Mouse (Mus musculus): ENCODE data around the gene Npas3. TPM values are rescaled to one million over a fixed set of nuclear protein-coding genes. Genes with fewer than 3 reads are reported as not detected.

Gene Npas3
- polyA plus RNA-seq, 1 experiment from 2014 or later, result 0.70 TPM

DNA sequence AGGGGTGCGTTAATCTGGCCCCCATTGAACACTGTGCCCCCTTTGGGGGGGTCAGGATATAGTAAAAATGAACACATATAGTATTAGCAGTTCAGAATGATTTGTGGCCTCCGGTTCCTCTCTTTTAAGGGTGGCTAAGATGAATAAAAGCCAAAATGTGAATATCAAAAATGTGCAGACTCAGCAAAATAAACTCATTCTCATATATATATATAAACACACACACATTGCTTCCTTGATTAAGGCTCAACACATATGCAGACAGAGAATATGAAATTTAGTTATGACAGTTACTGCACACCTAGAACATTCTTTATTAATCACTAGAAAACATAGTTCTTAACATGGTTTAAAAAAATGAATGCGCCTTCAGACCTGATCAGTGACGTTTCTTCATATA is 430.7 kb downstream of the Npas3 start:
- H3K27me3 ChIP-seq (replicated peaks), result no peaks in the 10 kb centered on the region
- WGBS (ENCODE audit: insufficient replicate concordance), result 75% methylated on average over 4 of the region's 4 CpGs
- H3K27ac ChIP-seq, result no peak overlapping the region
- H3K36me3 ChIP-seq, result no peaks in the 10 kb centered on the region
- H3K9ac ChIP-seq, result no peak overlapping the region
- H3K9me3 ChIP-seq (replicated peaks), result no peaks in the 10 kb centered on the region
- no peak overlapping the region for H3K4me2 ChIP-seq
- H3K4me1 ChIP-seq, result no peaks in the 10 kb centered on the region
- ATAC-seq, result no peak
- H3K4me3 ChIP-seq, result no peak overlapping the region

DNA sequence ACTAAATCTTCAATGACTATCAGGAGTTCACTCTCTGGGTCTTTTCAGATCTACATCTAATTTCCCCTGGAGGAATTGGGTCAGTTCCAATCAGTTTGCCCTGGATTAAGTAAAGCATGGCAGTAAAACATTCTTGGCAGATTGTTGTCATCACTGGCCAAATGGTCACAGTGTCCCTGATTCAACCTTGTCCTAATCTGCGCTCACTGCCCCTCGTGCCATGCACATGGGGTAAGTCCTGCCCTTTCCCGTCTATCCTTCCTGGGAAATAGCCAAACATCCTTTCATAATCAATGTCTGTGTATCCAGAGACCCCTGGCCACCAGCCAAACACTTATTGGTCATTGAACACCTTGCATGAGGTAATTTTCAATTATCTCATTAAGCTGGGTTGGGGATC is 432.0 kb downstream of the Npas3 start:
- no peak overlapping the region for H3K4me2 ChIP-seq
- WGBS (ENCODE audit: insufficient replicate concordance), result 68% methylated on average over 3 of the region's 3 CpGs
- ATAC-seq, result no peak
- no peaks in the 10 kb centered on the region for H3K4me1 ChIP-seq
- no peak overlapping the region for H3K27ac ChIP-seq
- no peaks in the 10 kb centered on the region for H3K36me3 ChIP-seq
- no peak overlapping the region for H3K4me3 ChIP-seq
- no peak overlapping the region for H3K9ac ChIP-seq
- H3K9me3 ChIP-seq (replicated peaks), result no peaks in the 10 kb centered on the region
- H3K27me3 ChIP-seq (replicated peaks), result no peaks in the 10 kb centered on the region

DNA sequence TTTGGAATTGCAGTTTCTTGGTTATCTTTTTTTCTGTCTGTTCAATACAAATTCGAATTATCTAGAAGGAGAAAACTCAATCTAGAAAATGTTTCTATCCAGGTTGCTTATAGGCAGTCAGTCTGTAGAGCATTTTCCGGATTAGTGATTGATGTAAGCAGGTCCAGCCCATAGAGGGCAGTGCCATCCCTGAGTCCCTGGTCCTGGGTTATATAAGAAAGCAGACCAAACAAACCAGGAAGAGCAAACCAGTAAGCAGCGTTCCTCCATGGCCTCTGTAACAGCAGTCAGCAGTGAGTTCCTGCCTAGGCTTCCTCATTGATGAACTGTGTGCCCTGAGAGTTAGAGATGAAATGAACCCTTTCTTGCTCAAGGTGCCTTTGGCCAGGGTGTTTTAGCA is 433.6 kb downstream of the Npas3 start:
- H3K4me3 ChIP-seq, result no peak overlapping the region
- H3K4me2 ChIP-seq, result no peak overlapping the region
- ATAC-seq, result no peak
- no peak overlapping the region for H3K27ac ChIP-seq
- WGBS (ENCODE audit: insufficient replicate concordance), result 30% methylated on average over 3 of the region's 3 CpGs
- no peaks in the 10 kb centered on the region for H3K36me3 ChIP-seq
- H3K9me3 ChIP-seq (replicated peaks), result no peaks in the 10 kb centered on the region
- no peaks in the 10 kb centered on the region for H3K4me1 ChIP-seq
- no peaks in the 10 kb centered on the region for H3K27me3 ChIP-seq (replicated peaks)
- H3K9ac ChIP-seq, result no peak overlapping the region

DNA sequence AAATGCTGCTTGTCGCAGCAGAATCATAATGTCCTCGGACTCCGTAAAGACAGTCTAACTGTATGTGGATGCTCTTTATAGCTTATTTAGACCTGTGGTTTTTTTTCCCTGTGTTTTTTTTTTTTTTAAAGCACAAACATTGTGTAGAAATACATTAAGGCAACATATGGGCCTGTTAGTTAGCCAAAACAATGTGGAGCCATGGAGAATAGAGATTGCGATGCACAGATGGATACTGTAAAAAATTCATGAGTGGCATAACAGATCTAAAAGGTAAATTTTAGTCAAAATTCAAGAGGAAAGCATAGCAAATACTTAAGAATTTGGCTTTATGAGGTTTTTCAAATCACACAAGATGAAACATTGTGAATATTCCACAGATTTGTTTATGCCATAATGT is 444.0 kb downstream of the Npas3 start:
- H3K4me1 ChIP-seq, result no peaks in the 10 kb centered on the region
- no peak overlapping the region for H3K4me2 ChIP-seq
- no peak overlapping the region for H3K9ac ChIP-seq
- ATAC-seq, result no peak
- no peak overlapping the region for H3K27ac ChIP-seq
- no peak overlapping the region for H3K4me3 ChIP-seq
- H3K36me3 ChIP-seq, result no peaks in the 10 kb centered on the region
- no peaks in the 10 kb centered on the region for H3K27me3 ChIP-seq (replicated peaks)
- 88% methylated on average over 4 of the region's 4 CpGs for WGBS (ENCODE audit: insufficient replicate concordance)
- H3K9me3 ChIP-seq (replicated peaks), result no peaks in the 10 kb centered on the region

GRCm38 (mm10) chr12:53694346-53694745 is 445.9 kb downstream of the Npas3 start:
- Histone ChIP-seq H3K27me3 (replicated peaks) (no peaks in the 10 kb centered on the region), H3K4me1 (no peaks in the 10 kb centered on the region), H3K27ac (no peak overlapping the region), H3K4me3 (no peak overlapping the region), H3K36me3 (no peaks in the 10 kb centered on the region), H3K9me3 (replicated peaks) (no peaks in the 10 kb centered on the region), H3K4me2 (no peak overlapping the region), H3K9ac (no peak overlapping the region)
- ATAC-seq, result no peak
- WGBS (ENCODE audit: insufficient replicate concordance), result 57% methylated on average over 4 of the region's 4 CpGs

- no peak overlapping the region for H3K4me2 ChIP-seq
- WGBS (ENCODE audit: insufficient replicate concordance), result 68% methylated on average over 3 of the region's 3 CpGs
- no peak for ATAC-seq
- H3K36me3 ChIP-seq, result no peaks in the 10 kb centered on the region
- H3K9ac ChIP-seq, result no peak overlapping the region
- H3K27ac ChIP-seq, result no peak overlapping the region
- no peak overlapping the region for H3K4me3 ChIP-seq
- H3K27me3 ChIP-seq (replicated peaks), result no peaks in the 10 kb centered on the region
- no peaks in the 10 kb centered on the region for H3K9me3 ChIP-seq (replicated peaks)
- no peaks in the 10 kb centered on the region for H3K4me1 ChIP-seq
Measured at GRCm38 (mm10) chr12:53695324-53695723, 446.8 kb downstream of the Npas3 start.

GRCm38 (mm10) chr12:53697645-53698044 is 449.2 kb downstream of the Npas3 start:
- Histone ChIP-seq H3K9ac (no peak overlapping the region), H3K27ac (no peak overlapping the region), H3K4me1 (no peaks in the 10 kb centered on the region), H3K4me3 (no peak overlapping the region), H3K9me3 (replicated peaks) (no peaks in the 10 kb centered on the region), H3K36me3 (no peaks in the 10 kb centered on the region), H3K27me3 (replicated peaks) (no peaks in the 10 kb centered on the region), H3K4me2 (no peak overlapping the region)
- no peak for ATAC-seq
- WGBS (ENCODE audit: insufficient replicate concordance), result 65% methylated on average over 7 of the region's 7 CpGs

GRCm38 (mm10) chr12:53698483-53699227 is 450.2 kb downstream of the Npas3 start:
- Histone ChIP-seq H3K4me3 (no peak overlapping the region), H3K27me3 (replicated peaks) (no peaks in the 10 kb centered on the region), H3K27ac (no peak overlapping the region), H3K9ac (no peak overlapping the region), H3K36me3 (no peaks in the 10 kb centered on the region), H3K9me3 (replicated peaks) (no peaks in the 10 kb centered on the region), H3K4me2 (no peak overlapping the region), H3K4me1 (no peaks in the 10 kb centered on the region)
- WGBS (ENCODE audit: insufficient replicate concordance), result 59% methylated on average over 9 of the region's 9 CpGs
- no peak for ATAC-seq

GRCm38 (mm10) chr12:53719896-53720295 is 471.4 kb downstream of the Npas3 start:
- Histone ChIP-seq H3K36me3 (no peaks in the 10 kb centered on the region), H3K4me1 (no peaks in the 10 kb centered on the region), H3K27ac (no peak overlapping the region), H3K4me2 (no peak overlapping the region), H3K9me3 (replicated peaks) (no peaks in the 10 kb centered on the region), H3K9ac (no peak overlapping the region), H3K4me3 (no peak overlapping the region), H3K27me3 (replicated peaks) (no peaks in the 10 kb centered on the region)
- ATAC-seq, result no peak
- 46% methylated on average over 6 of the region's 6 CpGs for WGBS (ENCODE audit: insufficient replicate concordance)

DNA sequence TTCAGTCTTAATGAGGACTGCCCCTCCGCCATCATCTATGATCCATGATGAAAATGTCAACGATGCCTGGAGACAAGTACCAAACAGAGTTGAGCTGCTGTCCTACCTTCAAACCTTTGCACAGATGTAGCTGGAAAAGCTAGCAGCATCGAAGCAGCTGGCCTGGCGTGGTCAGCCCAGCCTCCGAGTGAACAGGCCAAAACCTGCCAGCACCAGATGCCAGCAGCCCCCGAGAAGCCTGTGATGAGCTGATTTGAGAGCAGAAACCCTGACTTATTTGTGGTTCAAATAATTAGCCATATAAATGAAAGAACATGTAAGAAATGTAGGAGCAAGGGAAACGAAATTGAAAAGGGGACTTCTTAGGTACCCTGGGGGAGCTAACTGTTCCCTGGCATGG is 473.7 kb downstream of the Npas3 start:
- H3K4me3 ChIP-seq, result no peak overlapping the region
- no peak overlapping the region for H3K27ac ChIP-seq
- 72% methylated on average over 7 of the region's 7 CpGs for WGBS (ENCODE audit: insufficient replicate concordance)
- ATAC-seq, result no peak
- H3K27me3 ChIP-seq (replicated peaks), result no peaks in the 10 kb centered on the region
- H3K4me1 ChIP-seq, result no peaks in the 10 kb centered on the region
- no peak overlapping the region for H3K9ac ChIP-seq
- H3K9me3 ChIP-seq (replicated peaks), result no peaks in the 10 kb centered on the region
- H3K36me3 ChIP-seq, result no peaks in the 10 kb centered on the region
- H3K4me2 ChIP-seq, result no peak overlapping the region

DNA sequence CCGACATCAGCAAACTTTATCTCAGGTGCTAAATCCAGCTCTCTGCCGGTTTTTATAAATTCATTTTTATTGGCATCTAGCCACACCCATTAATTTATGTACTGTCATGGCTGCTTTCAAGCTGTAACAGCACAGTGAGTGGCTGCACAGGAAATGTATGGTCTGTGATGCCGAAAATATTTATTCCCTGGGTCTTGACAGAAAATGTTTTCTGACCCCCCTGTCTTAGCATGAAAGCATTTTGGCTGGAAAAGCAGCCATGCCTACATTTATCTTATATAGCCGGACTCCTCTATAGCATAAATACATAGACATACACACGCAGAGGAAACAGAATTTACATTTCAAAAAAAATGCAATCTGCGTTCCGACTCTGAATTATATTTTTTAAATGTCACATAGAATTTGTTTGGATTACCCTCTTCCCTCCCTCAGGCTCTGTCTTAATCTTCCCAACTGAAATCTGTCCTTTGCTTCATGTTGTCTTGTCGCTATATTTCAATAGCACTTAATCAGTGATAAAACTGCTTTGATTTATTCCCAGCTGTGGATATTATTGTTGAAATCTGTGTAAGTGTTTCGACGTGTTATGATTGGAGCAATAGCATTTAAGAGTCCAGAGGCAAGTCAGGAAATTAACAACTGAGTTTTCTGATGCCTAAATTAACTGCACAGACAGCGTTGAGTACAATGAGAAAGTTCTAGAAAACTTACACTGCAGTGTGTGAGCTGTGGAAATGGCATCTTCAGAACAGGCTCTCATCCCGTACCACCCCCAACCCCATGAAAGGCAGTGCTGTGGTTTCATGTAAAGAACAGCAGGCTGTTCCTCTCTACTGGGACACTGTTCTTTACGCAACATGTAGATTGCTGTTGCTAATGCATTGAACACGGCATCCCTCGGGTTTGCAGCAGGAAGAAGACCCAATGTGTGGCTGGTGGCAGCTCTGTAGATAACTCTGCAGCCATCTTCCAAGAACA is 474.5 kb downstream of the Npas3 start:
- Histone ChIP-seq H3K4me2 (no peak overlapping the region), H3K9me3 (replicated peaks) (no peaks in the 10 kb centered on the region), H3K9ac (no peak overlapping the region), H3K27me3 (replicated peaks) (no peaks in the 10 kb centered on the region), H3K4me3 (no peak overlapping the region), H3K36me3 (no peaks in the 10 kb centered on the region), H3K27ac (no peak overlapping the region), H3K4me1 (no peaks in the 10 kb centered on the region)
- 74% methylated on average over 15 of the region's 15 CpGs for WGBS (ENCODE audit: insufficient replicate concordance)
- ATAC-seq, result no peak

GRCm38 (mm10) chr12:53729275-53729674 is 480.8 kb downstream of the Npas3 start:
- Histone ChIP-seq H3K9ac (no peak overlapping the region), H3K9me3 (replicated peaks) (no peaks in the 10 kb centered on the region), H3K36me3 (no peaks in the 10 kb centered on the region), H3K27ac (no peak overlapping the region), H3K27me3 (replicated peaks) (no peaks in the 10 kb centered on the region), H3K4me3 (no peak overlapping the region), H3K4me1 (no peaks in the 10 kb centered on the region), H3K4me2 (no peak overlapping the region)
- 63% methylated on average over 5 of the region's 5 CpGs for WGBS (ENCODE audit: insufficient replicate concordance)
- no peak for ATAC-seq

Measured in liver, embryonic 12.5 days (tissue).